Mouse (Mus musculus): ENCODE measurements around the gene Gpr146.

- no peak for TF ChIP-seq CTCF (IDR thresholded peaks at IDR 0.05; ENCODE audit: borderline replicate concordance, insufficient read depth, low read depth, low read length)
- no peak for TF ChIP-seq POLR2A (IDR thresholded peaks at IDR 0.05; ENCODE audit: borderline replicate concordance, insufficient read depth, low read length)
These were observed 15.0 kb downstream of the Gpr146 start for GRCm38 (mm10) chr5:139392219-139393196.

All from cerebellum, adult 2 months (tissue).